Comparison of ENCODE assay signal across 17 mouse cellular contexts in the genomic region with DNA sequence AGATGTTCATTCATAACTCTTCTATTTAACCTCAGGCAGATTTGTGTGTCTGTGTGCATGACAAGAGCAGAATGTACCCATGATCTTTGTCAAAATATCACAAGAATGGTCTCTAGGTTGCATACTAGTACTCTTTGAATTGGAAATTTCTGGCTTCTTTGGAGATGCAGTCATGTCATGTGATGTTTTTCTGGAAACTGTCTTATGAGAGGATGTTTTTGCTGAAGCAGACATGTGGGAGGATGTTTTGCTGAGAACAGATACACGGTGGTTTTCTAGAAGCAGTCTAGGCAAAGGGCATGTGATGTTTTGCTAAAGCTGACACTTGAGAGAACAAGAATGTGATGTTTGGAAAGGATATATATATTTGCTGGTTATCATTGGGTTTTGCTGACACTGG.
DNase-seq lines count a peak whose midpoint lies in the region.
"Had no signal": no experiment of that assay in that cellular context is flagged by ENCODE, and none has a peak within 500 bp of the region (broad histone marks: within the 10 kb centered on the region; RNA-seq: fewer than 3 reads in every experiment).

No protein-coding gene starts in this region.

- no peaks in the 10 kb centered on the region; the same call in 1 of the 2 replicates for H3K36me3 ChIP-seq in splenic B cell, adult 2 months (ENCODE audit: control insufficient read depth, insufficient read depth, low read length, poor library complexity, severe bottlenecking)
- H3K36me3 ChIP-seq: embryonic facial prominence, embryonic 12.5 days; forebrain, embryonic 15.5 days; heart, embryonic 15.5 days had no signal

- H3K27me3 ChIP-seq in splenic B cell, adult 2 months (ENCODE audit: control insufficient read depth, insufficient read depth, low read length, poor library complexity, severe bottlenecking) = no peaks in the 10 kb centered on the region
- H3K27me3 ChIP-seq: embryonic facial prominence, embryonic 12.5 days; forebrain, embryonic 15.5 days; heart, embryonic 15.5 days had no signal

- DNase-seq in CD4-positive, CD25-positive, alpha-beta regulatory T cell, adult 2 months (ENCODE audit: low read depth, low spot score) = peak; percentile 82
- DNase-seq in CD8-positive naive resting alpha-beta T cell, adult 2 months (ENCODE audit: low read depth in 2 of 2, low spot score in 2 of 2) = peak; percentile 68 to 73
- DNase-seq in induced T-regulatory cell, adult 2 months (ENCODE audit: low read depth) = peak; percentile 84
- DNase-seq in splenic B cell, adult 2 months (ENCODE audit: low read depth, low spot score) = peak; percentile 48
- no peak for DNase-seq in cerebellum, postnatal 10 days
- DNase-seq in testis, postnatal 14 days (ENCODE audit: low spot score) = no peak
- DNase-seq in cerebellum, adult 9-11 months = no peak
- DNase-seq: adrenal gland, postnatal 10 days; cerebellum, adult 18-20 months; cerebellum, postnatal 25 days; gastrocnemius, postnatal 10 days; heart, adult 2 months; heart, postnatal 14 days; kidney, adult 11 months had no signal

Comparison
In these comparisons a context has a peak if more than half of its experiments do, and no peak if none do; other contexts are left out.
1. DNase-seq: peak in CD4-positive, CD25-positive, alpha-beta regulatory T cell, adult 2 months (single experiment), CD8-positive naive resting alpha-beta T cell, adult 2 months (2 of 2), induced T-regulatory cell, adult 2 months (single experiment) and splenic B cell, adult 2 months (single experiment); none in cerebellum, postnatal 10 days (0 of 2), testis, postnatal 14 days (single experiment) and cerebellum, adult 9-11 months (single experiment).